Mouse (Mus musculus) thymus, adult 2 months (tissue): ENCODE measurements around the gene Rpl7a.
"Not testable (repeated sequence)": the region's sequence is repeated elsewhere in the genome, so short reads cannot be mapped to it uniquely, and the experiment has no call there.

Source experiments
- CTCF ChIP-seq: fragments of 200-500 bp; IDR thresholded peaks from 2 replicates; pipeline ENCODE4 v1.5.1; 2012; ENCODE audit warnings: mild to moderate bottlenecking, control low read depth, low read length, moderate library complexity, borderline replicate concordance; ENCODE audit not compliant: control insufficient read depth, poor library complexity, insufficient read depth; ENCODE audit errors: extremely low read depth
- POLR2A ChIP-seq: fragments of 200-500 bp; IDR thresholded peaks from 2 replicates; pipeline ENCODE4 v1.6.1; 2012; ENCODE audit warnings: mild to moderate bottlenecking, low read length, control low read depth, moderate library complexity; ENCODE audit not compliant: control insufficient read depth, poor library complexity, insufficient read depth; ENCODE audit errors: extremely low read depth

- not testable (repeated sequence) for TF ChIP-seq POLR2A, CTCF
Measured at GRCm38 (mm10) chr2:26885541-26885940, 25.0 kb upstream of the Rpl7a start.
